Mouse (Mus musculus): Measurements from ENCODE around the gene Lmo4. TPM values are rescaled to one million over a fixed set of nuclear protein-coding genes. Genes with fewer than 3 reads are reported as not detected.

The Lmo4 gene
- total RNA-seq (2023), result 37.7 to 48.8 TPM (median 47.6 TPM) in 4 replicates

GRCm38 (mm10) chr3:144204413-144205311 lies at the start of gene Lmo4:
TSS of gene Lmo4 (minus strand) at chr3:144205220.

